Mouse (Mus musculus) gastrocnemius, adult 2 months (tissue): ENCODE data around the gene Tmem106a. TPM values are rescaled to one million over a fixed set of nuclear protein-coding genes. Genes with fewer than 3 reads are reported as not detected.
"Not testable (repeated sequence)": the region's sequence is repeated elsewhere in the genome, so short reads cannot be mapped to it uniquely, and the experiment has no call there.

Experiments
- DNase-seq: peaks from one replicate; pipeline ENCODE4 v3.0.0; 2022
- H3K27ac ChIP-seq: fragments of 200-600 bp; 2 replicates; pipeline ENCODE4 v1.8.1; 2022; ENCODE audit warnings: mild to moderate bottlenecking
- H3K4me3 ChIP-seq: fragments of 200-600 bp; 2 replicates; pipeline ENCODE4 v1.8.1; 2022; ENCODE audit warnings: mild to moderate bottlenecking, moderate library complexity
- CTCF ChIP-seq: fragments of 200-600 bp; IDR thresholded peaks from 2 replicates; pipeline ENCODE4 v1.8.1; 2022; ENCODE audit warnings: antibody characterized with exemption, mild to moderate bottlenecking, moderate library complexity
- intact Hi-C: fragments of 180-260 bp; cut with DNase I; formaldehyde crosslinking; loops from one replicate; pipeline ENCODE4 v1.15.1; 2025
- total RNA-seq, 2 experiments: library from RNA; stranded (reverse); gene quantifications; 2 replicates each; pipeline ENCODE4 v1.2.3; 2021

Tmem106a gene
- total RNA-seq, 2 experiments from 2014 or later, result 1.0 to 2.6 TPM

GRCm38 (mm10) chr11:101610445-101610844, 28.4 kb downstream of the Tmem106a start:
- no peak for TF ChIP-seq CTCF
- no peak for DNase-seq
- H3K4me3 ChIP-seq, result no peak overlapping the region

GRCm38 (mm10) chr11:101613596-101613995, 31.6 kb downstream of the Tmem106a start:
- DNase-seq, result no peak
- no peak for TF ChIP-seq CTCF
- Histone ChIP-seq H3K4me3 (no peak overlapping the region), H3K27ac (no peak overlapping the region)
- intact Hi-C loops, result no loop called here

More at GRCm38 (mm10) chr11:101610445-101610844, 28.4 kb downstream of the Tmem106a start:
- intact Hi-C loops, result no loop called here
- no peak overlapping the region for H3K27ac ChIP-seq

GRCm38 (mm10) chr11:101614116-101614515, 32.1 kb downstream of the Tmem106a start:
- no peak for DNase-seq
- no peak overlapping the region for H3K4me3 ChIP-seq
- TF ChIP-seq CTCF, result no peak
- no peak overlapping the region for H3K27ac ChIP-seq
- intact Hi-C loops, result no loop called here

GRCm38 (mm10) chr11:101615380-101615779, 33.3 kb downstream of the Tmem106a start:
- intact Hi-C loops, result no loop called here
- no peak for DNase-seq
- Histone ChIP-seq H3K4me3 (no peak overlapping the region), H3K27ac (no peak overlapping the region)
- TF ChIP-seq CTCF, result no peak

- Histone ChIP-seq H3K4me3 (no peak overlapping the region), H3K27ac (no peak overlapping the region)
- no peak for TF ChIP-seq CTCF
- DNase-seq, result no peak
- intact Hi-C loops, result no loop called here
Measured at GRCm38 (mm10) chr11:101616104-101616503, 34.1 kb downstream of the Tmem106a start.

GRCm38 (mm10) chr11:101616948-101617767, 35.1 kb downstream of the Tmem106a start:
- DNase-seq, result no peak
- no peak for TF ChIP-seq CTCF
- H3K27ac ChIP-seq, result no peak overlapping the region
- no peak overlapping the region for H3K4me3 ChIP-seq
- intact Hi-C loops, result no loop called here

GRCm38 (mm10) chr11:101617849-101618248, 35.8 kb downstream of the Tmem106a start:
- TF ChIP-seq CTCF, result no peak
- intact Hi-C loops, result no loop called here
- Histone ChIP-seq H3K4me3 (no peak overlapping the region), H3K27ac (no peak overlapping the region)
- DNase-seq, result no peak

GRCm38 (mm10) chr11:101618596-101618995, 36.6 kb downstream of the Tmem106a start:
- intact Hi-C loops, result no loop called here
- no peak for TF ChIP-seq CTCF
- H3K27ac ChIP-seq, result no peak overlapping the region
- no peak overlapping the region for H3K4me3 ChIP-seq
- DNase-seq, result no peak

- H3K27ac ChIP-seq, DNase-seq, intact Hi-C loops, H3K4me3 ChIP-seq: not testable (repeated sequence)
Measured at GRCm38 (mm10) chr11:101620022-101620655, 38.1 kb downstream of the Tmem106a start.

GRCm38 (mm10) chr11:101626649-101626994, 44.6 kb downstream of the Tmem106a start:
- TF ChIP-seq CTCF, result no peak
- Histone ChIP-seq H3K27ac (peak overlapping the region; percentile 93), H3K4me3 (peak overlapping the region; percentile 94)
- intact Hi-C loops, result loop anchor here (2.0 kb wide), 1 partner anchor 18 kb away; no protein-coding TSS in a partner anchor
- DNase-seq, result peak; percentile 35

GRCm38 (mm10) chr11:101626995-101627856, 45.2 kb downstream of the Tmem106a start, which contains the start of gene Rdm1:
Gene Rdm1 (plus strand): TSS chr11:101627195.
- H3K4me3 ChIP-seq, result peak within 1 kb of the TSS; percentile 94
- no peak for TF ChIP-seq CTCF
- DNase-seq, result peak; percentile 90
- intact Hi-C loops, result loop anchor here (2.0 kb wide), 1 partner anchor 18 kb away; no protein-coding TSS in a partner anchor
- H3K27ac ChIP-seq, result peak within 1 kb of the TSS; percentile 93

- H3K4me3 ChIP-seq, result peak overlapping the region; percentile 94
- intact Hi-C loops, result loop anchor here (2.0 kb wide), 1 partner anchor 17 kb away; no protein-coding TSS in a partner anchor
- peak; percentile 92 for DNase-seq
- TF ChIP-seq CTCF, result no peak
- peak overlapping the region; percentile 93 for H3K27ac ChIP-seq
Measured at GRCm38 (mm10) chr11:101627857-101628559, 46.0 kb downstream of the Tmem106a start.

GRCm38 (mm10) chr11:101628733-101629417, 46.8 kb downstream of the Tmem106a start:
- Histone ChIP-seq H3K27ac (peak overlapping the region; percentile 93; the same call in 1 of the 2 replicates), H3K4me3 (peak overlapping the region; percentile 94)
- intact Hi-C loops, DNase-seq: not testable (repeated sequence)
